Mouse (Mus musculus): ENCODE measurements around the gene Ccdc3. TPM values are rescaled to one million over a fixed set of nuclear protein-coding genes. Genes with fewer than 3 reads are reported as not detected.
A peak's percentile ranks its signal among the peaks of the same experiment; 100 is the strongest.
"Not testable (repeated sequence)": the region's sequence is repeated elsewhere in the genome, so short reads cannot be mapped to it uniquely, and the experiment has no call there.

The Ccdc3 gene
- 0.94 and 1.2 TPM in 2 replicates for polyA plus RNA-seq (2012; rRNA removed)

- TF ChIP-seq POLR2A (IDR thresholded peaks at IDR 0.05; ENCODE audit: control insufficient read depth, low read depth, low read length) = no peak
- no peak for TF ChIP-seq CTCF (IDR thresholded peaks at IDR 0.05; ENCODE audit: control insufficient read depth, insufficient read depth, insufficient replicate concordance, low read depth, low read length)
- peaks cover 4% of the 10 kb centered on the region for H3K4me1 ChIP-seq (ENCODE audit: control insufficient read depth, insufficient read depth, low read length)
- no peak within 1 kb of the TSS for H3K27ac ChIP-seq (ENCODE audit: control insufficient read depth, insufficient read depth, low read depth, low read length)
- no peaks in the 10 kb centered on the region for H3K27me3 ChIP-seq (ENCODE audit: control insufficient read depth, insufficient read depth, low read length)
- no peaks in the 10 kb centered on the region for H3K36me3 ChIP-seq (ENCODE audit: control insufficient read depth, insufficient read depth, low read length)
- H3K4me3 ChIP-seq (ENCODE audit: control insufficient read depth, low read depth, low read length) = peak within 1 kb of the TSS; percentile 59
Measured at GRCm38 (mm10) chr2:5137500-5138286, at the start of gene Ccdc3. Gene Ccdc3, plus strand, starts transcription at chr2:5137776.

GRCm38 (mm10) chr2:5090385-5090784 lies 47.2 kb upstream of the Ccdc3 start:
- H3K4me3 ChIP-seq (ENCODE audit: control insufficient read depth, low read depth, low read length); H3K36me3 ChIP-seq (ENCODE audit: control insufficient read depth, insufficient read depth, low read length); H3K27ac ChIP-seq (ENCODE audit: control insufficient read depth, insufficient read depth, low read depth, low read length): not testable (repeated sequence)

GRCm38 (mm10) chr2:5094876-5095275 lies 42.7 kb upstream of the Ccdc3 start:
- no peak overlapping the region for H3K27ac ChIP-seq (ENCODE audit: control insufficient read depth, insufficient read depth, low read depth, low read length)
- TF ChIP-seq POLR2A (IDR thresholded peaks at IDR 0.05; ENCODE audit: control insufficient read depth, low read depth, low read length) = no peak
- no peak for TF ChIP-seq CTCF (IDR thresholded peaks at IDR 0.05; ENCODE audit: control insufficient read depth, insufficient read depth, insufficient replicate concordance, low read depth, low read length)
- no peaks in the 10 kb centered on the region for H3K36me3 ChIP-seq (ENCODE audit: control insufficient read depth, insufficient read depth, low read length)
- no peaks in the 10 kb centered on the region for H3K27me3 ChIP-seq (ENCODE audit: control insufficient read depth, insufficient read depth, low read length)
- H3K4me1 ChIP-seq (ENCODE audit: control insufficient read depth, insufficient read depth, low read length) = peaks cover 5% of the 10 kb centered on the region
- H3K4me3 ChIP-seq (ENCODE audit: control insufficient read depth, low read depth, low read length) = no peak overlapping the region

More at GRCm38 (mm10) chr2:5090385-5090784, 47.2 kb upstream of the Ccdc3 start:
- H3K4me1 ChIP-seq (ENCODE audit: control insufficient read depth, insufficient read depth, low read length); H3K27me3 ChIP-seq (ENCODE audit: control insufficient read depth, insufficient read depth, low read length): not testable (repeated sequence)

GRCm38 (mm10) chr2:5095316-5095715 lies 42.3 kb upstream of the Ccdc3 start:
- H3K27ac ChIP-seq (ENCODE audit: control insufficient read depth, insufficient read depth, low read depth, low read length) = no peak overlapping the region
- TF ChIP-seq POLR2A (IDR thresholded peaks at IDR 0.05; ENCODE audit: control insufficient read depth, low read depth, low read length) (no peak), CTCF (IDR thresholded peaks at IDR 0.05; ENCODE audit: control insufficient read depth, insufficient read depth, insufficient replicate concordance, low read depth, low read length) (no peak)
- no peak overlapping the region for H3K4me3 ChIP-seq (ENCODE audit: control insufficient read depth, low read depth, low read length)
- H3K4me1 ChIP-seq (ENCODE audit: control insufficient read depth, insufficient read depth, low read length) = peaks cover 5% of the 10 kb centered on the region
- H3K27me3 ChIP-seq (ENCODE audit: control insufficient read depth, insufficient read depth, low read length) = no peaks in the 10 kb centered on the region
- H3K36me3 ChIP-seq (ENCODE audit: control insufficient read depth, insufficient read depth, low read length) = no peaks in the 10 kb centered on the region

DNA sequence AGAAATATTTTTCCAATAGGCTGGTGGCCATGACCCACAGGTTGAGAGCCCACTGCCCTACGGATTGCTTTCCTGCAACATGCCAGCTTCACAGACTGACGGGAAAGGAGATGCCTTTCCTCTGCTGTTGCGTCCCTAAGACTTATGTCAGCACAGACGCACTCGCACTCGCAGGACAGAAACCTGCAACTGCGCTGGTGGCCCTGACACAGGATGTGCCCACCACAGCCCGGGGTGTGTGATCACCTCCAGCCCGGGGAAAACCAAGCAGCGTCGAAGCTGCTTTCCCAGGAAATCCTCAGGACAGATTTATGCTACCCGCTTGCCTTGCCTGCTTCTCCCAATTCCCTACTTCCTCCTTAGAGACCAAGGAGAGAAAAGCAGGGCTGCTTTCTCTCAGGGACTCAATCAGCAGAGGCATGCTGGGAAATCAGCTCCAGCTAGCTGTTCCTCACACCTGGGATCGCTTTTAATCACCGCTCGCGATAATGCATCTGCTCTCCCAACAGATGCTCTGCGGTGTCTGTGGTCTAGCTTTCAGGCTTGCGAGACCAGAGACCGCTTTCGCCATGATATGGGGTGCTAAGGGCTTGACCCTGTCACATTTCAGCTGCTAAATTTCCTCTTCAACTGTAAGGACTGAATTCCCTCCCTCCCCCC lies 39.7 kb upstream of the Ccdc3 start:
- Histone ChIP-seq H3K27ac (ENCODE audit: control insufficient read depth, insufficient read depth, low read depth, low read length) (no peak overlapping the region), H3K4me3 (ENCODE audit: control insufficient read depth, low read depth, low read length) (peak overlapping the region; percentile 10; the same call in 1 of the 2 replicates), H3K36me3 (ENCODE audit: control insufficient read depth, insufficient read depth, low read length) (no peaks in the 10 kb centered on the region), H3K27me3 (ENCODE audit: control insufficient read depth, insufficient read depth, low read length) (no peaks in the 10 kb centered on the region), H3K4me1 (ENCODE audit: control insufficient read depth, insufficient read depth, low read length) (peaks cover 5% of the 10 kb centered on the region)
- no peak for TF ChIP-seq CTCF (IDR thresholded peaks at IDR 0.05; ENCODE audit: control insufficient read depth, insufficient read depth, insufficient replicate concordance, low read depth, low read length)
- no peak for TF ChIP-seq POLR2A (IDR thresholded peaks at IDR 0.05; ENCODE audit: control insufficient read depth, low read depth, low read length)

DNA sequence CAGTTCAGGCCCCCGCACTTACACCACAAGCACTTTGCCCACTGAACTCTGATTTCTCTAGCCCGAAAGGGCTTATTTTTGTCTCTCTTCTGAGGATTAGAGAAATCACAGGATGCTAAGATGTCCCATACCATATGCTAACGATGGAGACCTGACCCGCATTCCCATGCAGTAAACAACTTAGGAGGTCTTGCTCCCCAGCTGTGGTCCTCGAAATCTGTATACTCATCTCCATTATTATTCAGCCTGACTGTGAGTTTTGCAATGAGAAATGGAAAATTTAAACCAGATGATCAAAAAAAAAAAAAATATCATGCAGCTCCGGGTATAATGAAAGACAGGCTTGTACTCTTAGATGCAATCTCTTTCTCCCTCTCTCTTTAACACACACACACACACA lies 38.4 kb upstream of the Ccdc3 start:
- no peak for TF ChIP-seq POLR2A (IDR thresholded peaks at IDR 0.05; ENCODE audit: control insufficient read depth, low read depth, low read length)
- TF ChIP-seq CTCF (IDR thresholded peaks at IDR 0.05; ENCODE audit: control insufficient read depth, insufficient read depth, insufficient replicate concordance, low read depth, low read length) = no peak
- Histone ChIP-seq H3K4me1 (ENCODE audit: control insufficient read depth, insufficient read depth, low read length) (peaks cover 5% of the 10 kb centered on the region), H3K27ac (ENCODE audit: control insufficient read depth, insufficient read depth, low read depth, low read length) (no peak overlapping the region), H3K36me3 (ENCODE audit: control insufficient read depth, insufficient read depth, low read length) (no peaks in the 10 kb centered on the region), H3K4me3 (ENCODE audit: control insufficient read depth, low read depth, low read length) (no peak overlapping the region), H3K27me3 (ENCODE audit: control insufficient read depth, insufficient read depth, low read length) (no peaks in the 10 kb centered on the region)

- Histone ChIP-seq H3K27ac (ENCODE audit: control insufficient read depth, insufficient read depth, low read depth, low read length) (no peak overlapping the region), H3K4me3 (ENCODE audit: control insufficient read depth, low read depth, low read length) (no peak overlapping the region), H3K4me1 (ENCODE audit: control insufficient read depth, insufficient read depth, low read length) (peaks cover 5% of the 10 kb centered on the region), H3K27me3 (ENCODE audit: control insufficient read depth, insufficient read depth, low read length) (no peaks in the 10 kb centered on the region), H3K36me3 (ENCODE audit: control insufficient read depth, insufficient read depth, low read length) (no peaks in the 10 kb centered on the region)
- TF ChIP-seq POLR2A (IDR thresholded peaks at IDR 0.05; ENCODE audit: control insufficient read depth, low read depth, low read length) (no peak), CTCF (IDR thresholded peaks at IDR 0.05; ENCODE audit: control insufficient read depth, insufficient read depth, insufficient replicate concordance, low read depth, low read length) (no peak)
Measured at GRCm38 (mm10) chr2:5101743-5102245, 35.8 kb upstream of the Ccdc3 start.

Measured in testis, adult 2 months (tissue).